Mouse (Mus musculus): ENCODE results near the gene Sidt1.

The Sidt1 gene

GRCm38 (mm10) chr16:44252735-44253134, 80.3 kb downstream of the Sidt1 start:
- DNase-seq (ENCODE audit: low read depth, low spot score): no peak

- DNase-seq (ENCODE audit: low read depth, low spot score): no peak
These were observed 83.0 kb downstream of the Sidt1 start for GRCm38 (mm10) chr16:44249985-44250384.

- no peak for DNase-seq (ENCODE audit: low read depth, low spot score)
These were observed 89.7 kb downstream of the Sidt1 start for GRCm38 (mm10) chr16:44243323-44243722.

DNA sequence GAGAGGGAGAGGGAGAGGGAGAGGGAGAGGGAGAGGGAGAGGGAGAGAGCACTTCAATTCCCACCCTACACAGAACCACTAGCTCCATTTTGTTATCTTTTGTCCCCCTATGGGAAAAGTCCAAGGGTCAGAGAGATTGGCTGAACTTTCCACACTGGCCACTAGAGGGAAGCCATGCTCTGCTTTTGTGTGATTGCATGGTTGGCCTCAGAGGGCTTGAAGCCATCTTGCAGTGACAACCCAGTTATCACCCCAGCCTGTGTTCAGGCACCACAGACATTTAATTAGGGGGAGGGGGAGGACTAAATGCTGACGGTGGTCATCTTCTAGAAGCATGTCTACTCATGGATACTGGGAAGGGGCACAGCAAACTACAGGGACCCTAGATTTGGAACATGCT, 90.4 kb downstream of the Sidt1 start:
- DNase-seq (ENCODE audit: low read depth, low spot score): peak; percentile 33

DNA sequence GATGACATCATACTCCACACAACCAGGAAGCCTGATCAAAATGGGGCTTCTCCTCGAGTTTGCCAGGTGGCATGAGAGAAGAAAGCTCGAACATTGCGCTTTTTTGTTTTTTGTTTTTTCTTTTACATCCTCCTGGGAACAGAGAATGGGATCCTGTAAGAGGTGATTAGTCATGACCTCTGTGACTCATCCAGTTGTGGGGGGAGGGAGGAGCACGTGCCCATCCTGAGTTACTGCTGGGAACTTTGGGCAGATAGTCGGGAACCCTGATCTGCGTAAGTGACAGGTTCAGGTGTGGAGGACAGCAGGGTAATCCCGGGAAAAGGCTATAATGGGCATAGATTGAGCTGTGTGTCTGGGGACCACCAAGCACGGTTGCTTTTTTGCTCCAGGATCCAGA, 92.6 kb downstream of the Sidt1 start:
- no peak for DNase-seq (ENCODE audit: low read depth, low spot score)

DNA sequence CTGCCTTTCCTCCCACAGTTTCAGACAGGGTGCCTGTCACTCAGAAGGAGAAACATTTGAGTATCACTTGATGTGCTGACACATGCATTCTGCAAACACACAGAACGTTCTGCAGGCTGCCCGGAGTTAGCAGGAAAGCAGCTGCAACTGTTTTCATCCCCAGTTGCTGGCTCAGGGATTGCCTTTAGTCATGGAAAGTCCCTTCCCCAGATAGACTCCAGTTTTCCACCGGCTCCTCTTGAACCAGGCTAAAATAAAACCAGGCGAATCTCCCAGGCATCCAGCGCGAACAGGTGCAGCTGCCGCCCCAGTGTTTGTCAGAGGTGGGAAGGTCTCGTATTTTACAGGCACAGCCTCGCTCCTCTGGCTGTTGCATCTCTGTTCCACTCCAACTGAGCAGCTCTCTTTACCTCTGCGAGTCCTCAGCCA, 94.1 kb downstream of the Sidt1 start:
- DNase-seq (ENCODE audit: low read depth, low spot score): no peak

GRCm38 (mm10) chr16:44237836-44238235, 95.2 kb downstream of the Sidt1 start:
- DNase-seq (ENCODE audit: low read depth, low spot score): no peak

DNA sequence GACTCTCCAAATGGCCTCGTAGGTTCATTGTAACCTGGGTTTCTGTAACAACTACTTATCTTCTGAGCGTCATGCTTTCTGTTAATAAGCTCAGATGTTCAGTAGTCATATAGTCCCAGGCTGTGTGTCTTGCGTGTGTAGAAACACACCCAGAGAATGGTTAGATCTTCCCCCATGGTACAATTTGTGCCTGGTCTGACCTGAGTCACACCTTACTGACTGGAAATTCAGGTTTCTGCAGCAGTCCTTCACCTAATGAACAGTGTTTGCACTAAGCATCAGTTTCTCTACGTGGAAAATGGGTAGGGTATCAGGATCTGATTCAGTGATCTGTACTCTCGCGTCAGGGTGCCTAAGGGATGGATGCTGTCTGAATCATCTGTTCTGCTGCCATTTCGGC, 100.0 kb downstream of the Sidt1 start:
- DNase-seq (ENCODE audit: low read depth, low spot score): no peak

DNA sequence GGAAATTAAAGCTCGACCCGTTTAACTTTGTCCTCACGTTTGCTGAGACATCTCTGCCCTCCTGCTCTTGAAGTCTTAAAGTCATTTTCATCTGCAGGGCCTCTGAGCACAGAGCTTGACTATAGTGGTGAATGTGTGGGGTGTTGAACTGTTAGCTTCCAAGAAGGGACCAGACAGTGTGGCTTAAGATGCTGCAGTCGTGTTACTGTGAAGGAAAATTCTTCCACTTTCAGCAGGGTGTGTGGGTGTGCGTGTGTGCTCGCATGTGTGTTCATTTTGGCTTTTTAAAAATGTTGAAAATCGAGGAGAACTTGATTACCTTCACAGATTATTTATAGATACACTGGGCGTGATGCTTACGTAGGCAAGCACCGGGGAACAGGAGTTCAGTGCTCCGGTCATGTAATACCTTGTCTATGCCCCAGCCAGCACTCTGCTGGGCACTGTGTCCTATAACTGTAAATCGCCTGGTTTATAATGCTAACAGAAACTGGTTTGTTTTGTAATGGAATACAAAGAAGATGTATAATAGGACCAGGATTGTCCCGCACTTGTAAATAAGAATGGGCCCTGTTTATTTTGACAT, 106.2 kb downstream of the Sidt1 start:
- no peak for DNase-seq (ENCODE audit: low read depth, low spot score)

- DNase-seq (ENCODE audit: low read depth, low spot score): no peak
These were observed 111.5 kb downstream of the Sidt1 start for GRCm38 (mm10) chr16:44221463-44221862.

DNA sequence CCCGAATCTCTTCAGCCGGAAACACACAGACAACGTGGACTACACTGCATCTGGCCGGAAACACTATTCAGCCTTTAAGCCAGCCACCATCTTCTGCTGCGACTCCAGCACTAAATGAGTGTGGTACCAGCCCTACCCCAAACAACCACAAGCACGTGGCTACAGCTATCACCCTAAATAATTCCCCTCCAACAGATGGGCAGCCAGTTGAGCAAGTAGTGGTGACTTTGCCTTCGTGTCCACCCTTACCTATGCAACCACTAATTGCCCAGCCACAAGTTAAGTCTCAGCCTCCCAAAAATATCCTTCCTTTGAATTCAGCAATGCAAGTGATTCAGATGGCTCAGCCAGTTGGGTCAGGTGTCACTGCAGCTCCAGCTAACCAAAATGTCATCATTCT, 116.6 kb downstream of the Sidt1 start:
- no peak for DNase-seq (ENCODE audit: low read depth, low spot score)

DNA sequence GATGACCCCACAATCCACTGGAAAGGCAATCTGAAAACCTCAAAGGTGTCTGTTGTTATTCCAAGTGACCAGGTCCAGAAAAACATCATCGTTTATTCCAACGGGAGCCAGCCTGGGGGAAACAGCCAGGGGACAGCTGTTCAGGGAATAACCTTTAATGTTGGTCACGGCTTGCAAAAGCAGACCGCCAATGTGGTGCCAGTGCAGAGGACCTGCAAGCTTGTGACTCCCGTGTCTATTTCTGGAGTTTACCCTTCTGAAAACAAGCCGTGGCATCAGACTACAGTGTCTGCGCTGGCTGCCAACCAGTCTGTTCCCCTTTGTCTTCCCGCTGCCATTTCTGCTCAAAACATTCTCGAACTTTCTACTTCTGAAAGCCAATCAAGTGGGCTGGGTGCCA, 117.5 kb downstream of the Sidt1 start:
- no peak for DNase-seq (ENCODE audit: low read depth, low spot score)

GRCm38 (mm10) chr16:44212703-44213102, 120.3 kb downstream of the Sidt1 start:
- DNase-seq (ENCODE audit: low read depth, low spot score): no peak

DNA sequence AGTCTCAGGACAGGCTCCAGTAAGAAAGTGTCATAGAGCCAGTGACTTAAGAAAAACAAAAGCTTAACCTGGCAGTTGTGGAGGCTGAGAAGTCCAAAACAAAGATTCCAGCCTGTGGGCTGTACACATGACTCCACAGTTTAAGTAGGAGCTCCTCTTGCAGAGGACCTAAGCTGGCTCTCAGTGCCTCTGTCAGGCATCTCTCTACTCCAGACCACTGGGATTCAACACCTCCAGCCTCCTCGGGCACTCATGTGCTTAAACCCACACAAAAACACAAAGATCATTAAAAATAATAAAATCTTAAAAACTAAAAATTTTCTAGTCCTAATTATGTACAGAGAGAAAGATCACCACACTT, 122.0 kb downstream of the Sidt1 start:
- DNase-seq (ENCODE audit: low read depth, low spot score): no peak

- no peak for DNase-seq (ENCODE audit: low read depth, low spot score)
These were observed 122.6 kb downstream of the Sidt1 start for GRCm38 (mm10) chr16:44210156-44211053.

DNA sequence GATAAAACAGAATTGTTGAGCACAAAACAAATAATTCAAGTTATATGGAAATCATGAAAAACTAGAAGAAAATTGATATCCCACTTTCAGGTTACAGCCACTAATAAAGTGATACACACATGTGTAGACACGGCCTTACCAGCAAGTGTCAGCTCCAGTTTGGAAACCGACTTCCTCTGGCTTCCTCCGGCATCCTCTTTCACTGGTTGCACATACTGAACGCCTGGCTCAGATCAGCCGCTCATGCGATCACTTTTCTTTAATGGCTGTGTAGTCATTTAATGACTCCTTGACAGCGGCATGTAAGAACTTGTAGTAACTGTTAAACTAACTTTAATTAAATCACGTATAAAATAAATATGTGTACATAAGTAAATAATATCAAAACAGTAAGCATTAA, 127.0 kb downstream of the Sidt1 start:
- DNase-seq (ENCODE audit: low read depth, low spot score): no peak

- no peak for DNase-seq (ENCODE audit: low read depth, low spot score)
These were observed 128.7 kb downstream of the Sidt1 start for GRCm38 (mm10) chr16:44204331-44204730.

GRCm38 (mm10) chr16:44200146-44200545, 132.8 kb downstream of the Sidt1 start:
- no peak for DNase-seq (ENCODE audit: low read depth, low spot score)

DNA sequence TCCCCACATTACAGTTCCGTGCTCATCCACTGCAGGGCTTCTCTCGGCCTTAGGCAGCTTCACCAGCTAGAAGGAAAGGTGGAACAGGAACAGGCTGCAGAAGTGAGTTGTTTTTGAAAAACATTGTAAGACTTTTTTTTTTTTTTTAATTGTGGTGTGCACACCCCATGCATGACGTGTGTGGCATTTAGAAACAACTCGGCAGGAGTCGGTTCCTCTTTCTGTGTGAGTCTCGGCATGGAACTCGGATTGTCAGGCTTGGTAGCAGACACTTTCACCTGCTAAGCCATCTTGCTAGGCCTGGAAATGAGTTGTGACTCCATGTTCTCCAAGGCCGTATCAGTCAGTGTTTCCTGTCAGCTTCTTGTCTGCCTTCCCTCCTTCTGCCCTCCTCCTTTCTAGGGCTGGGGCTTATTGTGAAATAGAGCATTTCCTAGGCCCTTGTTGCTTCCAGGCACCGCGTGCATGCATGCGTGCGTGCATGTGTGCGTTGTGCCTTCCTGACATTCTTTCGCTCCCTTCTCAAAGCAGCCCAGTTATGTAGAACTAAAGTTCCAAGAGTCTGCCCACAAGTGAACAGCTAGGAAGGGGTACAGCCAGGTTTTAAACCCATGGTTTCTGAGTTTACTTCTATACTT, 133.8 kb downstream of the Sidt1 start:
- DNase-seq (ENCODE audit: low read depth, low spot score): no peak

- DNase-seq (ENCODE audit: low read depth, low spot score): no peak
These were observed 142.0 kb downstream of the Sidt1 start for GRCm38 (mm10) chr16:44190968-44191367.

Measured in WW6 (cell line).